Mouse (Mus musculus) embryo, embryonic 11 days (tissue): ENCODE data around the gene Gga1.

Source experiments
- DNase-seq: peaks from one replicate; pipeline ENCODE4 v3.0.0-alpha.2; 2015

Gga1 gene

GRCm38 (mm10) chr15:78876991-78877809 lies at the start of gene Gga1:
TSS of gene Gga1 (plus strand) at chr15:78877190.
- DNase-seq: peak; percentile 98

GRCm38 (mm10) chr15:78828315-78828714 lies 48.7 kb upstream of the Gga1 start:
- no peak for DNase-seq

GRCm38 (mm10) chr15:78829636-78830035 lies 47.4 kb upstream of the Gga1 start:
- no peak for DNase-seq

GRCm38 (mm10) chr15:78830742-78831719 lies 46.0 kb upstream of the Gga1 start:
- no peak for DNase-seq

- peak; percentile 61 for DNase-seq
These were observed 45.0 kb upstream of the Gga1 start for GRCm38 (mm10) chr15:78831720-78832657.

GRCm38 (mm10) chr15:78832701-78833123 lies 44.3 kb upstream of the Gga1 start:
- DNase-seq: peak; percentile 74

- DNase-seq: no peak
These were observed 43.4 kb upstream of the Gga1 start for GRCm38 (mm10) chr15:78833582-78833981.

- no peak for DNase-seq
These were observed 42.6 kb upstream of the Gga1 start for GRCm38 (mm10) chr15:78834233-78835005.

- DNase-seq: peak; percentile 46
These were observed 41.5 kb upstream of the Gga1 start for GRCm38 (mm10) chr15:78835200-78836085.

- peak; percentile 54 for DNase-seq
These were observed 40.8 kb upstream of the Gga1 start for GRCm38 (mm10) chr15:78836086-78836621.

GRCm38 (mm10) chr15:78839744-78840143 lies 37.2 kb upstream of the Gga1 start:
- DNase-seq: peak; percentile 85

- no peak for DNase-seq
These were observed 36.7 kb upstream of the Gga1 start for GRCm38 (mm10) chr15:78840241-78840640.

GRCm38 (mm10) chr15:78840751-78841150 lies 36.2 kb upstream of the Gga1 start:
- no peak for DNase-seq

GRCm38 (mm10) chr15:78841161-78841790 lies 35.7 kb upstream of the Gga1 start:
- no peak for DNase-seq

GRCm38 (mm10) chr15:78842371-78843163 lies 34.4 kb upstream of the Gga1 start, which contains the start of gene Cdc42ep1:
TSS of gene Cdc42ep1 (plus strand) at chr15:78842624.
- DNase-seq: peak; percentile 78

GRCm38 (mm10) chr15:78843581-78844469 lies 33.2 kb upstream of the Gga1 start:
- DNase-seq: no peak

GRCm38 (mm10) chr15:78844791-78845190 lies 32.2 kb upstream of the Gga1 start:
- no peak for DNase-seq

- no peak for DNase-seq
These were observed 31.7 kb upstream of the Gga1 start for GRCm38 (mm10) chr15:78845321-78845720.
